Mouse (Mus musculus) lung, embryonic 16.5 days (tissue): ENCODE measurements around the gene Enah. TPM values are rescaled to one million over a fixed set of nuclear protein-coding genes. Genes with fewer than 3 reads are reported as not detected.

Experiments used
- ATAC-seq: fragments of 200-750 bp; cut with Nextera tagmentation; 2 replicates; pipeline ENCODE4 v1.8.0; 2017; ENCODE audit warnings: low read depth, mild to moderate bottlenecking, moderate library complexity
- H3K27ac ChIP-seq: fragments of 300-500 bp; sonication (generic); 2 replicates; pipeline ENCODE4 v1.5.1; 2014; ENCODE audit warnings: mild to moderate bottlenecking, control low read depth, low read length
- H3K27me3 ChIP-seq: fragments of 300-500 bp; sonication (generic); 2 replicates; pipeline ENCODE4 v1.6.1; 2014; ENCODE audit warnings: low read depth, low read length, mixed read lengths; ENCODE audit not compliant: control insufficient read depth, insufficient read depth
- H3K36me3 ChIP-seq: fragments of 300-500 bp; sonication (generic); 2 replicates; pipeline ENCODE4 v1.6.1; 2014; ENCODE audit warnings: low read length; ENCODE audit not compliant: control insufficient read depth, insufficient read depth
- H3K4me1 ChIP-seq: fragments of 300-500 bp; sonication (generic); replicated peaks from 2 replicates; pipeline ENCODE4 v1.6.1; 2014; ENCODE audit warnings: low read length, mixed read lengths; ENCODE audit not compliant: control insufficient read depth, insufficient read depth
- H3K4me2 ChIP-seq: fragments of 300-500 bp; sonication (generic); 2 replicates; pipeline ENCODE4 v1.6.1; 2014; ENCODE audit warnings: low read depth, low read length, control low read depth
- H3K4me3 ChIP-seq: fragments of 300-500 bp; sonication (generic); 2 replicates; pipeline ENCODE4 v1.5.1; 2014; ENCODE audit warnings: mild to moderate bottlenecking, low read length, control low read depth
- H3K9ac ChIP-seq: fragments of 300-500 bp; sonication (generic); 2 replicates; pipeline ENCODE4 v1.6.1; 2014; ENCODE audit warnings: low read length, control low read depth
- H3K9me3 ChIP-seq: fragments of 300-500 bp; sonication (generic); 2 replicates; pipeline ENCODE4 v1.6.1; 2016; ENCODE audit warnings: low read length; ENCODE audit not compliant: control insufficient read depth
- WGBS: fragments of 180-500 bp; shearing (Covaris S2); extraction: QIAGEN DNeasy Blood & Tissue Kit; methylation state at CpG from one replicate; pipeline ENCODE4 v1.1.7; 2014; 5-methylcytosine and 5-hydroxymethylcytosine counted together
- polyA plus RNA-seq: library from polyadenylated mRNA; unstranded; fragments of >200 nt; fragmentation: Nextera tagmentation; extraction: Ambion mirVana; gene quantifications from 2 replicates; pipeline ENCODE4 v1.2.1, GENCODE M21; 2015

Enah gene
- polyA plus RNA-seq, 1 experiment from 2014 or later, result 10.3 TPM

- no peaks in the 10 kb centered on the region for H3K27me3 ChIP-seq
- H3K4me2 ChIP-seq, result no peak overlapping the region
- ATAC-seq, result no peak
- H3K4me3 ChIP-seq, result no peak overlapping the region
- 57% methylated on average over 12 of the region's 12 CpGs for WGBS
- peaks cover 17% of the 10 kb centered on the region for H3K4me1 ChIP-seq
- no peaks in the 10 kb centered on the region for H3K36me3 ChIP-seq
- H3K9ac ChIP-seq, result no peak overlapping the region; the same call in 1 of the 2 replicates
- peak overlapping the region; percentile 29; the same call in 1 of the 2 replicates for H3K27ac ChIP-seq
- no peaks in the 10 kb centered on the region for H3K9me3 ChIP-seq
These were observed 168.1 kb downstream of the Enah start for GRCm38 (mm10) chr1:181851521-181852310.

- Histone ChIP-seq H3K4me1 (peaks cover 17% of the 10 kb centered on the region), H3K4me3 (no peak overlapping the region)
These were observed 169.3 kb downstream of the Enah start for GRCm38 (mm10) chr1:181850441-181850840.

GRCm38 (mm10) chr1:181848210-181848609 is 171.6 kb downstream of the Enah start:
- H3K4me2 ChIP-seq, result no peak overlapping the region
- H3K9ac ChIP-seq, result no peak overlapping the region
- ATAC-seq, result peak; percentile 52; the same call in 1 of the 2 replicates

More at GRCm38 (mm10) chr1:181850441-181850840, 169.3 kb downstream of the Enah start:
- Histone ChIP-seq H3K36me3 (no peaks in the 10 kb centered on the region), H3K9me3 (no peaks in the 10 kb centered on the region), H3K9ac (no peak overlapping the region), H3K4me2 (no peak overlapping the region), H3K27ac (no peak overlapping the region), H3K27me3 (no peaks in the 10 kb centered on the region)
- no peak for ATAC-seq
- WGBS, result 74% methylated on average over 4 of the region's 4 CpGs

GRCm38 (mm10) chr1:181847396-181847795 is 172.4 kb downstream of the Enah start:
- 91% methylated on average over 3 of the region's 3 CpGs for WGBS
- no peak overlapping the region for H3K9ac ChIP-seq

More at GRCm38 (mm10) chr1:181848210-181848609, 171.6 kb downstream of the Enah start:
- H3K4me1 ChIP-seq, result peaks cover 16% of the 10 kb centered on the region
- H3K27me3 ChIP-seq, result no peaks in the 10 kb centered on the region
- WGBS, result 38% methylated on average over 1 of the region's 1 CpGs
- H3K27ac ChIP-seq, result 0 out of 2 replicates have a peak overlapping the region, but pooled peaks have one; percentile 16
- H3K36me3 ChIP-seq, result no peaks in the 10 kb centered on the region
- no peak overlapping the region for H3K4me3 ChIP-seq
- H3K9me3 ChIP-seq, result no peaks in the 10 kb centered on the region

More at GRCm38 (mm10) chr1:181847396-181847795, 172.4 kb downstream of the Enah start:
- H3K36me3 ChIP-seq, result no peaks in the 10 kb centered on the region
- H3K4me2 ChIP-seq, result no peak overlapping the region
- H3K4me3 ChIP-seq, result no peak overlapping the region
- no peak for ATAC-seq
- no peaks in the 10 kb centered on the region for H3K27me3 ChIP-seq
- H3K4me1 ChIP-seq, result peaks cover 14% of the 10 kb centered on the region
- no peak overlapping the region for H3K27ac ChIP-seq
- no peaks in the 10 kb centered on the region for H3K9me3 ChIP-seq

Other genes with a start within 250 kb of the Enah start
- 134 and 139 TPM in 2 replicates for gene Lbr, start 176.9 kb downstream of the Enah start, polyA plus RNA-seq
- 133 and 141 TPM in 2 replicates for gene Srp9, start 104.7 kb upstream of the Enah start, polyA plus RNA-seq
- gene Vmn1r1, start 144.5 kb upstream of the Enah start, polyA plus RNA-seq, result not detected in 2 replicates